Mouse (Mus musculus) brain, embryonic 14.5 days (tissue): ENCODE measurements around the gene Pmepa1. TPM values are rescaled to one million over a fixed set of nuclear protein-coding genes. Genes with fewer than 3 reads are reported as not detected.

Experiments
- DNase-seq: peaks from one replicate; pipeline ENCODE4 v3.0.0-alpha.2; 2011; ENCODE audit warnings: low read depth
- CTCF ChIP-seq: fragments of 200-500 bp; IDR thresholded peaks from 2 replicates; pipeline ENCODE4 v1.5.1; 2012; ENCODE audit warnings: inconsistent platforms, mild to moderate bottlenecking, moderate library complexity, borderline replicate concordance; ENCODE audit not compliant: insufficient read depth, insufficient read length; ENCODE audit errors: extremely low read depth
- POLR2A ChIP-seq: fragments of 200-500 bp; IDR thresholded peaks from 2 replicates; pipeline ENCODE4 v1.6.1; 2012; ENCODE audit warnings: mild to moderate bottlenecking, inconsistent platforms, borderline replicate concordance; ENCODE audit not compliant: poor library complexity, insufficient read depth, insufficient read length, severe bottlenecking; ENCODE audit errors: extremely low read depth
- polyA plus RNA-seq: library from polyadenylated mRNA; depleted of rRNA; stranded (reverse); fragments of >200 nt; gene quantifications from 2 replicates; pipeline ENCODE4 v1.2.3, GENCODE M21; 2012; rRNA removed

Pmepa1 gene
- polyA plus RNA-seq = 25.5 and 31.7 TPM in 2 replicates

DNA sequence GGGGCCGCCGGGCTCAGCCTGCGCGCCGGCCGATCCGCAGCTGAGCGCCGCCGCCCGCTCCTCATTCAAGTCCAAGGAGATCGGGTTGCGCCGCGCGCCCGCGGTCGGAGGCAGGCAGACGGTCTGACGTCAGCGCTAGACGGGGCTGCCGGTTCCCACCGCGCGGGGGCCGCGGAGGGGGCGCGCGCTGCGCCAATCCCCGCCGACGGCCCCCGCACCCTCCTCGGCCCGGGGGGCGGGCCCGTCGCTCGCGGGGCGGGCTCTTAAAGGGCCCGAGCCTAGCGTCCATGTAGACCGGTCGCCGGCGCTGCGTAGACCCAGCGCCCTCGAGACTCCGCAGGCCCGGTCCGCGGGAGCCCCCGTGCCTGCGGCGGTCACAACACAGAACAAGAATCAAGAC lies at the start of gene Pmepa1:
Gene Pmepa1, minus strand, starts transcription at position 125 of the 400 bp plus-strand sequence.
- TF ChIP-seq POLR2A (peak; percentile 92), CTCF (no peak)
- DNase-seq = peak; percentile 97

DNA sequence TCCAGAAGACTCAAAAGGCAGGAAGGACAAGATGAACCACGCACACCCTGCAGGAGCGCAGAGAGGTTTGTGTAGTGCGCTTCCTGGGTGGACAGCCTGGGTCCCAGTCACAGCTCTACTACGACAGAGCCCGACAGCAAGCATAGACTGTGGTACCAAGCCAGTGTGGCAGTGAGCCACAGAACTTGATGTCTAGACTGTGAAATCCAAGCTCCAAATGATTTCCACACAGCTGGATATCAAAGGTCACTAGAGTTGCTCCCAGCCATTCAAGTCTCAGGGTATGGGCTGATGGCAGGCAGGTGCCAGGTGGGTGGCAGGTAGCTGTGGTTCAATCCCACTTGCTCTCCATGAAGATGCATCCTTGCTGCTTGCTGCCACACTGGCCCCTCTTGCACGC lies 45.4 kb upstream of the Pmepa1 start:
- no peak for DNase-seq
- TF ChIP-seq CTCF (no peak), POLR2A (no peak)

DNA sequence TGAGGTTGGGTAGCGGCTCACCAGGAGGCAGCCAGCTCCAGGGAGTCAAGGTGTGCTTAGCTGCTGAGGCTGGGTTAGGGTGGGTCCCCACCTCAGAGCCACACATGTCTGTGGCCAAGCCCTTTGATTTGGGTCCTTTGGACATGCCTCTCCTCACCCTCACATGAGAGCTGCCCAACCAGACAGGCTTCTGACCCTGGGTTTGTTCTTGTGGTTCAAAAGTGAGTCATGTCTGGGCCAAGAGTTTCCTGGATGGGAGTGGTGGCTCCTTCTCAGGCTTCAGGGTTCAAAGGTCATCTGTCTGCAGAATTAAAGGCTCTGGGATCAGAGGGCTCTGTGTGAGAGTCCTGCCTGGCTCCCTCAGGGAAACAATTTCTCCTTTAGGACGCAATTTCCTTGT lies 44.9 kb upstream of the Pmepa1 start:
- DNase-seq = no peak
- no peak for TF ChIP-seq CTCF
- TF ChIP-seq POLR2A = no peak

DNA sequence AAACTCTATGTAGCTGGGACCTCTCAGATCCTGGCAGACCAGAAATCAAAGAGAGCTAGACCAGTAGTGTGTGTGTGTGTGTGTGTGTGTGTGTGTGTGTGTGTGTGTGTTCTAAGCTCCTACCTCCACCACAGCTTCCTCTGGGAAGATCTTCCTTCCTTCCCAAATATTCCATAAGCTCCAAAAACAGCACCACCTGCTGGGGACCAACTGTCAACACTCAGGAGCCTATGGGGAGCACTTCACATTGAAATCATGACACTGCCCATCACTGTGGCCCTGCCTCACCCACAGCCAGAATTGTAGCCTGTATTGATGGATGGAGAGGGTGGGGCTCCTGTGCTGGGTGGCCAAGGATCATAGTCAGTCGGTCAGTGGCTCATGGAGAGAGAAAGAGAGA lies 38.0 kb upstream of the Pmepa1 start:
- no peak for DNase-seq
- no peak for TF ChIP-seq CTCF
- TF ChIP-seq POLR2A = no peak

DNA sequence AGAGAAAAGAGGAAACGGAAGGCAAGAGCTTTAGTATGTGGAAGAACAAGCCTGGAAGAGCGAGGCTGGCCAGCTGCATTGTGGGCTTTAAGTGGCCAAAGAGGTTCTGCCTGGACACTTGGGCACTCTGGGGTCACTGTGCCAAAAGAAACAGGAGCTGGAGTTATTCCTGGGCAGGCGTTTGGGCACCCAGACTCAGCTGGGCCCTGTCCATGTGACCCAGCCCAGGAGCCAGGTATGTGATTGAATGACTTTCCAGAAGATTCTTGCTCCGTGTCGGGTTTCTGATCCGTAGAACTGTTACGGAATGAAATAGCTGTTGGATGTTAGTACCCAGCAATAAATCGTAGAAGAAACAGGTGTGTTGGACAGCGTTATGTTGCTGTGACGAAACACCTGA lies 32.2 kb upstream of the Pmepa1 start:
- TF ChIP-seq CTCF (no peak), POLR2A (no peak)
- no peak for DNase-seq

DNA sequence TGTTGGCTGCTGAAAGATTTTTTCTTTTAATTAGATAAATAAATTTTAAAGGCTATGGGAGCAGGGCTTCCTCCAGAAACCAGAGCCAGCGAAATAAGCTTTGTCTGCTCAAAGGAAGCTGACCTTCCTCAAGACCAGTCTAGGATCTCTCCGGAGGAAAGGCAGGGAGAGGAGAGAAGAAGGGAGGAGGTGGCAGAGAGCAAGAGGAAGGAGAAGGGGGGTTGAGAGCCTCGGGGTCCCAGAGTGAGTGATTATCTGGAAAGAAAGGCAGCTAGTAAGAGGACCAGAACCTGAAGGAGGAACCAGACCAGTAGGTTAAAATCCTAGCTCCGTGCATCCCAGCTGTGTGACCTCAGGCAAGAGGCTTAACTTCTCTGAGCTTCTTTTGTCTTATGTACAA lies 31.7 kb upstream of the Pmepa1 start:
- peak; percentile 47 for DNase-seq
- TF ChIP-seq POLR2A = no peak
- no peak for TF ChIP-seq CTCF

DNA sequence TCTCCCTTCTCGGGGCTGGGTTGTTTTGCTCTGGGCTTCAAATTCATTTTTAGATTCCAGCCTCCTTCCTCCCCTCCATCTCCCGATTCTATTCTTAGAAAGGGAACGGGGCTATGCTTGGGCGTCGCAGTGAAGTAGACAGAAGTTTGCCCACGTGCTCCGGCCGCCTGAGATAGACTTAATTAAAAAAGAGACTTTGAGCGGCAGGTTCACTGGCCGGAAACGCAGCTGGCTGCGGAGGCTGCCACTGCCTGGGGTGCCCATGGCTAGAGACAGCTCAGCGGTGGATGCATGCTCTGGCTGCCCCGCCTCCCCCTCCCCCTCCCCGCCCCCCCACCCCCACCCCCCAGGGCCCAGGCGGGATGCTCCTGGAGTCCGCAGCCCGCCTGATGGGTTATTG lies 31.2 kb upstream of the Pmepa1 start:
- TF ChIP-seq CTCF (no peak), POLR2A (no peak)
- DNase-seq = peak; percentile 92

DNA sequence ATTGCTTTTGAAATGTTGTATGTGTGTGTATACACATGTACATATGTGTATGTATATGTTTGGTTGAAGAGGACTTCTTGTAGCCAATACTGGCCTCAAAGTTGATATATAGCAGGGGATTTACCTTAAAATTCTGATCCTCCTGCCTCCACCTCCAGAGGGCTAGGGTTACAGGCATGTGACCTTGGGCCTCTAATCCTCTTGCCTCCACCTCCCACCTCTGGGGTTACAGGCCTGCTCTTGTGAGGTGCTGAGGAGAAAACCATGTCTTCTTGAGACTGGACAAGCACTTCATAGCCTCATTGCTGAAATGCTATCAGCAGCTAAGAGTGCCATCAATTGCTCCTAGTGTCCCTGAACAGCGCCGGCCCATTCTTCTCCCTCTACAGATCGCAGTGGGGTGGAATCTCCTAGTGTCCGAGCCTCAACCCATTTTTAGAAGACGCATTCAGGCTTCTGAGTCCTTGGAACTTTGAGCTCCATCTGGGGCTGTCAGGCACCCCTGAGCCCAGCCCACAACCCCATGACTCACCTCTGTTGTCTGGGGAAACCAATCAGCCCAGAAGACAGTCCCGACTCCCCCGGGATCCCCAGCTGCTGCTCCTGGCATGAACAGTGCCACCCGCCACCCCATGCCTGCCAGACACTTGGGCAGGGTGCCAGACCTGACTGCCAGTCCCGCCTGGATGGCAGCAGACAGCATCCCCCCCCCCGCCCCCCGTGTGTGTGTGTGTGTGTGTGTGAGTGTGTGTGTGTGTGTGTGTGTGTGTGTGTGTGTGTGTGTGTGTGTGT lies 30.6 kb upstream of the Pmepa1 start:
- peak; percentile 96 for DNase-seq
- no peak for TF ChIP-seq CTCF
- TF ChIP-seq POLR2A = no peak

DNA sequence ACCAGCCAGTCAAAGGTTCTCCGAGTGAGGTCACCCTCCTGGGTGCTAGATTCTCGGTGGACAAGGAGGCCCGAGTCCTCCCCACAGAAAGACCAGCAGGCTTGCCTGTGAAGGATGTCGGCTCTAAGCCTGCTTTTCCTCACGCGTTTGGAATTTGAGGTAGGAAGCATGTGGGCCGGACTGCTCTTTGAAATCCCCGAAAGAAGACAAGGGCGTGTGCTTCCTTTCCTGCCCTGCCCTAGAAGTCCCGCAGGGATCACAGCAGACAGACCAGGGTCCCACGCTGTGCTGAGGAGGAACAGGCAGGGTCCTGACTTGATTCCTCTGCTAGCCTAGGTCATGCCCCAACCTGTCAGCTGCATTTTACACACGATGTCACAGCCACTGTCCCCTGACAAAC lies 28.7 kb upstream of the Pmepa1 start:
- TF ChIP-seq CTCF (no peak), POLR2A (no peak)
- DNase-seq = no peak

DNA sequence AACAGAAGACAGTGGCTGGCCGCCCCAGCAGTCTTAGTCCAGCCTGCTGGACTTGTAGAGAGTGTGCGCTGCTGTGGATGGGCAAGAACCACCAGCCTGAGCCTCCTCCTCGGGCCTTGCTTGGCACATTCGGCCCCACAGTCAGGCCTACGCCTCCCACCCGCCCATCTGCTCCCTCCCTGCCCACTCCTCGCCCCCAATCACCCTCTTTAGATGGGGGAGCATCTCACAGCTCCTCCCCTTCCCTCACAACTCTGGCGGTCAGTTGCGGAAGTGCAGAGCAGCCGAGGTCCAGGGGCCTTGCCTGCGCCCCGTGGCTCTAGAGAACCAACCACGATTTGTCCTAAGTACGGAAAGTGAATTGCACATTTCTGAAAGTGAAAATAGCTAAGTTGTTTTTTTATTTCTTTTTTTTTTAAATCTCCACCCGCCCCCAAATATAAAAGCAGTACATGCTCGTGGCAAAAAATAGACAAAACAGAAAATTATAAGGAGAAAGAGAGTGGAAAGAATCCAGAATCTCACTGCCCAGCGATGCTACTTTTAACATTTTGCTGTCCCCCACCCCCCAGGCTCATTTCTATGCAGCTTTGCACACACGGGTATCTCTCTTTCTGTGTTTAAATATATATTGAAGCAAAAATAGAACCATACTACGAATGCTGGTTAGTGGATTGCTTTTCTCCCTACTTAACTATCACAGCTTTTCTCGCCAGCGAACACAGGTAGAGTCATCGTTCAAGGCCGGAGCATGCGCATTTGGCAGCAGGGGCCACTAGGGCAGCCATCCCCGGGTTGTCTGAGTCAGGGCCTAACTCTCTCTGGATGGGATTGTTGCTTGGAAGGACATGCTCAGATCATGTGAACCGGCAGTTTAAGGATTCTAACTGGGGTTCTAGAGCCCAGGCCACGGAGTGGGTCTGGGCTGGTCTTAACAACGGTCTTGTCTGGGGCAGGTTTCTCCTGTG lies 24.6 kb upstream of the Pmepa1 start:
- TF ChIP-seq CTCF (peak; percentile 46; the same call in 1 of the 2 replicates), POLR2A (no peak)
- peak; percentile 28 for DNase-seq

DNA sequence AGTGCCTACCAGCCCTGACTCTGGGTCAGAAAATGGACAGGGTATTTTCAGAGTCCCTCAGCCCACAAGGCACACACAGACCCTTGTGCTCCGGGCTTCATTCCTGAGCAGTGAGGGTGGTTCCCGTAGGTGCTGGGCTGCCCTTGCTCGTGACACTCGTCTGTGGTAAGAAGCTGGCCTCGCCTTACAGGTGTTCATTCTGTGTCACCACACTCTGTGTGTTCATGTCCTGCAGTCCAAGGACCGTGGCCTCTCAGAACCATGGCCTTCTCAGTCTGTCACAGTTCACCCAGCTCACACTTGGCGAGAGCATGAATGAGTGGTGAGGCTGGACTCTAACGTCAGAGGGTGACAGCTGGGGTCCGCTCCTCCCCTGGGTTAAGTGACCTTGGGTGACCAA lies 20.1 kb upstream of the Pmepa1 start:
- TF ChIP-seq POLR2A = no peak
- TF ChIP-seq CTCF = no peak
- DNase-seq = no peak
